Mouse (Mus musculus): ENCODE measurements around the gene Kremen2. TPM values are rescaled to one million over a fixed set of nuclear protein-coding genes. Genes with fewer than 3 reads are reported as not detected.
A peak's percentile ranks its signal among the peaks of the same experiment; 100 is the strongest.

Gene Kremen2
- polyA plus RNA-seq, 1 experiment from 2014 or later: 1.5 TPM

DNA sequence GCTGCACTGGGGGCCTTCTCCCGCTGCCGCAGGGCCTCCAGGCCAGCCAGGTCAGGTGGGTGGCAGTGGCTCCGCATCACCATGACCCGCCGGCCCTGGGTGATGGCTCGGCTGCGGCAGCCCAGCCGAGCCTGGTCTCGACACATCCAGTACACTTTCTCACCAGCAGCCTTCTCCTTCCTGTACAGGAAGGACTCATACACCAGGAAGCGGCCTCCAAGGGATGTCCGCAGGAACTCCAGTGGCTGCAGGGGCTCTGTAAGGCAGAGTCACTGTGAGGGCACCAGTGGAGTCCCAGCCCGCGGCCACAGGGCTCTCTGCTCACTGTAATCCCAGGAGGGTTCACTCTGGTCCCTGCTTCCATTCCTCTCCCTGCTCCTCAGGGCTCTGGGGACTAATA, 10.1 kb upstream of the Kremen2 start:
- no peaks in the 10 kb centered on the region for H3K9me3 ChIP-seq
- H3K4me2 ChIP-seq: no peak overlapping the region
- ATAC-seq (ENCODE audit: low FRiP score, low read depth): no peak
- 93% methylated on average over 13 of the region's 13 CpGs for WGBS
- no peak overlapping the region for H3K4me3 ChIP-seq
- H3K27me3 ChIP-seq: no peaks in the 10 kb centered on the region
- no peak overlapping the region for H3K27ac ChIP-seq (replicated peaks)
- no peaks in the 10 kb centered on the region for H3K4me1 ChIP-seq (replicated peaks)
- peaks cover 91% of the 10 kb centered on the region for H3K36me3 ChIP-seq
- no peak overlapping the region for H3K9ac ChIP-seq

DNA sequence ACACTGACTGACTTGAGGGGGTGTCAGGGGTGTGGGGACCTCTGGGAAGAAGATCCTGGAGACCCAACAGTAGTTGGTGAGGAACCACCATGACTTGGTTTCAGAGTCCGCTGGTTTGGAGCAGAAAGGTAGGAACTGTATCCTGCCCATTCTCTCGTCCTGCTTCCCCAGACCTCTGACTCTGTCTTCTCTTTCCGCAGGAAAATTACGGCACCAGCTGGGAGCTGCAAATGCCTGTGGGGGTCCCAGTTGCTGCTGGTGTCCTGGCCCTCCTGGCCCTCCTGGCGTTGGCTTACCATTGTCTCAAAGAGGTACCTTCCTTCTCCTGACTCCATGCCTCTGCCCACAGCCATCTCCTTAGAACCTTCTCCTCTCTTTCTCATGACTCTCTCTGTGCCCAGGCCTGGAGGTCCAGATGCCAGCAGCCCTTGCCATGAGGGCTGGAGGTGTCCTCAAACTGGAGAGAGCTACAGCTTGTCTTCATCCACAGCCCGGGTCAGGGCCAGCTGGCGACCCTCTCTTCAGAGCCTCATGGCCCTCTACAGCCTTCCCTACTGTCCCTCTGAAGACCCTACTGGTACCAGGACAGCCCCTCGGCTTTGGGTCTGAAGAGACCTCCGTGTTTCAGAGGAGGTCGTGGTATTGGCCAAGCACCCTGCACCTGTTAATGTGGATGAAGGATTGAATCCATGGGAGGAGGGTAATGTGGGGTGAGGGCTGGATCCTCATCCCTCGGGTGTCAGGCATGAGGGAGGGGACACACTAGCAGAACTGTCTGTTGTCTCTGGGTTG, 4.0 kb upstream of the Kremen2 start:
- peaks cover 34% of the 10 kb centered on the region for H3K36me3 ChIP-seq
- no peaks in the 10 kb centered on the region for H3K9me3 ChIP-seq
- no peak overlapping the region for H3K27ac ChIP-seq (replicated peaks)
- peaks cover 17% of the 10 kb centered on the region for H3K27me3 ChIP-seq
- no peak overlapping the region for H3K4me2 ChIP-seq
- ATAC-seq (ENCODE audit: low FRiP score, low read depth): no peak
- no peak overlapping the region for H3K4me3 ChIP-seq
- H3K4me1 ChIP-seq (replicated peaks): peaks cover 18% of the 10 kb centered on the region
- 78% methylated on average over 11 of the region's 11 CpGs for WGBS
- no peak overlapping the region for H3K9ac ChIP-seq

- 34% methylated on average over 10 of the region's 10 CpGs for WGBS
- Histone ChIP-seq H3K36me3 (peaks cover 27% of the 10 kb centered on the region), H3K27me3 (peaks cover 23% of the 10 kb centered on the region), H3K4me1 (replicated peaks) (peaks cover 19% of the 10 kb centered on the region), H3K4me3 (no peak overlapping the region), H3K9ac (no peak overlapping the region), H3K27ac (replicated peaks) (no peak overlapping the region), H3K4me2 (no peak overlapping the region), H3K9me3 (no peaks in the 10 kb centered on the region)
- ATAC-seq (ENCODE audit: low FRiP score, low read depth): no peak
These were observed 3.2 kb upstream of the Kremen2 start for GRCm38 (mm10) chr17:23748631-23749391.

GRCm38 (mm10) chr17:23748026-23748425, 2.4 kb upstream of the Kremen2 start:
- ATAC-seq (ENCODE audit: low FRiP score, low read depth): no peak
- no peak overlapping the region for H3K27ac ChIP-seq (replicated peaks)

GRCm38 (mm10) chr17:23747471-23747870, 1.8 kb upstream of the Kremen2 start:
- Histone ChIP-seq H3K9ac (no peak overlapping the region), H3K4me1 (replicated peaks) (peaks cover 22% of the 10 kb centered on the region), H3K27ac (replicated peaks) (no peak overlapping the region), H3K4me3 (no peak overlapping the region), H3K27me3 (peaks cover 36% of the 10 kb centered on the region), H3K9me3 (no peaks in the 10 kb centered on the region), H3K36me3 (peaks cover 13% of the 10 kb centered on the region), H3K4me2 (no peak overlapping the region)
- ATAC-seq (ENCODE audit: low FRiP score, low read depth): no peak
- WGBS: 82% methylated on average over 3 of the region's 3 CpGs

More at GRCm38 (mm10) chr17:23748026-23748425, 2.4 kb upstream of the Kremen2 start:
- H3K27me3 ChIP-seq: peaks cover 31% of the 10 kb centered on the region
- peaks cover 19% of the 10 kb centered on the region for H3K4me1 ChIP-seq (replicated peaks)
- no peak overlapping the region for H3K9ac ChIP-seq
- H3K9me3 ChIP-seq: no peaks in the 10 kb centered on the region
- H3K4me2 ChIP-seq: no peak overlapping the region
- 42% methylated on average over 6 of the region's 6 CpGs for WGBS
- H3K36me3 ChIP-seq: peaks cover 19% of the 10 kb centered on the region
- H3K4me3 ChIP-seq: no peak overlapping the region

DNA sequence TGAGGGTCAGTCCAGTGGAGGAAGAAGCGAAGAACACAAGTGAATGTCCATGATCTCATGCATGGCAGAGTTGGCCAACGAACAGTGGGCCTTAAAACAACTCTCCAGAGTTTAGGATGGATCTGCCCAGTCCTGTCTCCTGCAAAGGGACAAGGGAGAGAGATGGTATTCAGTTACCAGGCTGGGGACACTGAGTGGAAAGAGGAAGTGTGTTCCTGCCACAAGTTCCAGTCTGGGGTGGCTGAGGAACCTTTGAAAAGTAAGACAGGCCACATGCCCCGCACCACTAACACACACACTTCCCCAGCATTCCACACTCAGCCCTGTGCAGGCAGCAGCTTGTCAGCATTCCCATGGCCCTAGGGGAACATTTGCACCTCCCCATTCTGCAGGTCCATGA, 1.1 kb upstream of the Kremen2 start:
- Histone ChIP-seq H3K9me3 (no peaks in the 10 kb centered on the region), H3K4me2 (no peak overlapping the region; the same call in 1 of the 2 replicates), H3K9ac (no peak overlapping the region), H3K4me1 (replicated peaks) (peaks cover 28% of the 10 kb centered on the region), H3K36me3 (peaks cover 6% of the 10 kb centered on the region; the same call in 1 of the 2 replicates), H3K4me3 (no peak overlapping the region), H3K27ac (replicated peaks) (no peak overlapping the region), H3K27me3 (peaks cover 43% of the 10 kb centered on the region)
- ATAC-seq (ENCODE audit: low FRiP score, low read depth): no peak
- 74% methylated on average over 3 of the region's 3 CpGs for WGBS

- H3K9me3 ChIP-seq: no peaks in the 10 kb centered on the region
- ATAC-seq (ENCODE audit: low FRiP score, low read depth): no peak
- no peak overlapping the region for H3K27ac ChIP-seq (replicated peaks)
- peaks cover 2% of the 10 kb centered on the region; the same call in 1 of the 2 replicates for H3K36me3 ChIP-seq
- no peak overlapping the region for H3K9ac ChIP-seq
- H3K4me2 ChIP-seq: peak overlapping the region; percentile 90
- 2% methylated on average over 12 of the region's 12 CpGs for WGBS
- peak overlapping the region; percentile 44; the same call in 1 of the 2 replicates for H3K4me3 ChIP-seq
- peaks cover 48% of the 10 kb centered on the region for H3K27me3 ChIP-seq
- peaks cover 28% of the 10 kb centered on the region for H3K4me1 ChIP-seq (replicated peaks)
These were observed 678 bp upstream of the Kremen2 start for GRCm38 (mm10) chr17:23746311-23746710.

GRCm38 (mm10) chr17:23744651-23745050, 982 bp downstream of the Kremen2 start:
- Histone ChIP-seq H3K9ac (peak overlapping the region; percentile 50; the same call in 1 of the 2 replicates), H3K27ac (replicated peaks) (no peak overlapping the region), H3K4me2 (peak overlapping the region; percentile 90), H3K4me3 (peak overlapping the region; percentile 44), H3K27me3 (peaks cover 54% of the 10 kb centered on the region), H3K36me3 (no peaks in the 10 kb centered on the region), H3K4me1 (replicated peaks) (peaks cover 34% of the 10 kb centered on the region), H3K9me3 (no peaks in the 10 kb centered on the region)
- WGBS: 4% methylated on average over 14 of the region's 14 CpGs
- no peak for ATAC-seq (ENCODE audit: low FRiP score, low read depth)

GRCm38 (mm10) chr17:23744076-23744475, 1.6 kb downstream of the Kremen2 start:
- Histone ChIP-seq H3K4me1 (replicated peaks) (peaks cover 37% of the 10 kb centered on the region), H3K36me3 (no peaks in the 10 kb centered on the region), H3K27me3 (peaks cover 54% of the 10 kb centered on the region), H3K9me3 (no peaks in the 10 kb centered on the region), H3K4me2 (no peak overlapping the region), H3K4me3 (no peak overlapping the region), H3K9ac (no peak overlapping the region), H3K27ac (replicated peaks) (no peak overlapping the region)
- 28% methylated on average over 8 of the region's 8 CpGs for WGBS
- no peak for ATAC-seq (ENCODE audit: low FRiP score, low read depth)

GRCm38 (mm10) chr17:23742941-23743340, 2.7 kb downstream of the Kremen2 start:
- Histone ChIP-seq H3K4me2 (peak overlapping the region; percentile 50; the same call in 1 of the 2 replicates), H3K4me1 (replicated peaks) (peaks cover 48% of the 10 kb centered on the region), H3K9me3 (no peaks in the 10 kb centered on the region), H3K27me3 (peaks cover 54% of the 10 kb centered on the region), H3K27ac (replicated peaks) (no peak overlapping the region), H3K36me3 (no peaks in the 10 kb centered on the region), H3K4me3 (peak overlapping the region; percentile 30; the same call in 1 of the 2 replicates), H3K9ac (no peak overlapping the region)
- no peak for ATAC-seq (ENCODE audit: low FRiP score, low read depth)
- 63% methylated on average over 12 of the region's 12 CpGs for WGBS

GRCm38 (mm10) chr17:23742210-23742793, 3.3 kb downstream of the Kremen2 start:
- Histone ChIP-seq H3K4me3 (peak overlapping the region; percentile 30), H3K9me3 (no peaks in the 10 kb centered on the region), H3K27me3 (peaks cover 54% of the 10 kb centered on the region), H3K36me3 (no peaks in the 10 kb centered on the region), H3K4me1 (replicated peaks) (peaks cover 55% of the 10 kb centered on the region), H3K4me2 (peak overlapping the region; percentile 50), H3K9ac (no peak overlapping the region), H3K27ac (replicated peaks) (no peak overlapping the region)
- WGBS: 7% methylated on average over 44 of the region's 44 CpGs
- no peak for ATAC-seq (ENCODE audit: low FRiP score, low read depth)

Measured in hindbrain, embryonic 15.5 days (tissue).